Mouse (Mus musculus) layer of hippocampus, postnatal 14 days (tissue): ENCODE data around the gene Nol6. TPM values are rescaled to one million over a fixed set of nuclear protein-coding genes. Genes with fewer than 3 reads are reported as not detected.

Experiments used
- DNase-seq, 2 experiments: peaks; one replicate each; pipeline ENCODE4 v3.0.0; 2021 to 2022; ENCODE audit warnings: low spot score in 2 of 2, mixed read lengths in 1 of 2
- total RNA-seq, 2 experiments: library from RNA; stranded (reverse); gene quantifications; 2 replicates each; pipeline ENCODE4 v1.2.3; 2021

The Nol6 gene
- total RNA-seq, 2 experiments from 2014 or later = 90.4 to 95.1 TPM

GRCm38 (mm10) chr4:41129406-41129805 is 5.2 kb upstream of the Nol6 start:
- DNase-seq = peak in 1 of 2 experiments; percentile 55

GRCm38 (mm10) chr4:41118706-41119292 is 5.5 kb downstream of the Nol6 start:
- DNase-seq = peak; percentile 46 to 53

- DNase-seq = no peak
These were observed 7.4 kb downstream of the Nol6 start for GRCm38 (mm10) chr4:41116817-41117216.

- DNase-seq = no peak
These were observed 8.5 kb downstream of the Nol6 start for GRCm38 (mm10) chr4:41115793-41116192.

GRCm38 (mm10) chr4:41115074-41115473 is 9.2 kb downstream of the Nol6 start:
- DNase-seq = no peak

- DNase-seq = no peak
These were observed 9.7 kb downstream of the Nol6 start for GRCm38 (mm10) chr4:41114358-41115070.

GRCm38 (mm10) chr4:41108717-41109425 is 15.4 kb downstream of the Nol6 start:
- no peak for DNase-seq

- DNase-seq = no peak
These were observed 16.8 kb downstream of the Nol6 start for GRCm38 (mm10) chr4:41107440-41107839.

GRCm38 (mm10) chr4:41102901-41103300 is 21.4 kb downstream of the Nol6 start:
- no peak for DNase-seq

- DNase-seq = no peak
These were observed 23.3 kb downstream of the Nol6 start for GRCm38 (mm10) chr4:41100986-41101385.

- no peak for DNase-seq
These were observed 25.7 kb downstream of the Nol6 start for GRCm38 (mm10) chr4:41098577-41098951.

GRCm38 (mm10) chr4:41097871-41098576 is 26.2 kb downstream of the Nol6 start, which contains the start of gene Aqp3:
Aqp3 (minus strand) TSS chr4:41098183.
- no peak for DNase-seq

- no peak for DNase-seq
These were observed 26.9 kb downstream of the Nol6 start for GRCm38 (mm10) chr4:41097381-41097780.

- no peak for DNase-seq
These were observed 27.5 kb downstream of the Nol6 start for GRCm38 (mm10) chr4:41096794-41097193.

GRCm38 (mm10) chr4:41096169-41096568 is 28.1 kb downstream of the Nol6 start:
- DNase-seq = no peak

GRCm38 (mm10) chr4:41094361-41094760 is 29.9 kb downstream of the Nol6 start:
- DNase-seq = no peak

GRCm38 (mm10) chr4:41092958-41093357 is 31.3 kb downstream of the Nol6 start:
- no peak for DNase-seq

- DNase-seq = no peak
These were observed 32.9 kb downstream of the Nol6 start for GRCm38 (mm10) chr4:41091391-41091790.

- DNase-seq = no peak
These were observed 34.5 kb downstream of the Nol6 start for GRCm38 (mm10) chr4:41089705-41090104.

- no peak for DNase-seq
These were observed 35.1 kb downstream of the Nol6 start for GRCm38 (mm10) chr4:41089189-41089588.

GRCm38 (mm10) chr4:41087459-41088298 is 36.6 kb downstream of the Nol6 start:
- DNase-seq = no peak
